9 mouse cellular contexts compared by ENCODE assay signal in the genomic region with DNA sequence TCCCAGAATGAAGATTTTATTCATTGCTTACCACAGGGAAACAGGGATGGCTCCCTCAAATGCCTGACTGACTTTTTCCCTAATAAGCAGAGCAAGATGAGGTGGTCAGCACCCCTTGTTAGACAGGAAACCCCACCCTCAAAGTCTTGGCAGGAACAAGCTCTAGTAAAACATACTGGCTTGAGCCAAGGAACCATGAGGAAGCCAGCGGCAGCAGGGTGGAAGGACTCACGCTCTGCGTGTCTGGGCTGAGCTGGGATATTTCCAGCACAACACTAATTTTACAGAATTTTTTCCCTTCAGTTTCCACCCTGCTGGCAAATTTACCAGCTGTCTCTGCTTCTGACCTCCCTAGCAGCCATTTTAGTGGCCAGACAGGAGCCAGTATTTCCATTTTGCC. TPM values are rescaled to one million over a fixed set of nuclear protein-coding genes. Genes with fewer than 3 reads are reported as not detected.
DNase-seq lines count a peak whose midpoint lies in the region; ATAC-seq and TF ChIP-seq lines count a peak whose summit lies in the region.
"Had no signal": no experiment of that assay in that cellular context is flagged by ENCODE, and none has a peak within 500 bp of the region (broad histone marks: within the 10 kb centered on the region; RNA-seq: fewer than 3 reads in every experiment).

No protein-coding gene starts in this region.

- H3K4me2 ChIP-seq in embryonic facial prominence, embryonic 13.5 days: no peak overlapping the region
- no peak overlapping the region for H3K4me2 ChIP-seq in heart, postnatal 0 days (ENCODE audit: low read depth, low read length)

- no peaks in the 10 kb centered on the region for H3K9me3 ChIP-seq in embryonic facial prominence, embryonic 13.5 days
- no peaks in the 10 kb centered on the region for H3K9me3 ChIP-seq in heart, postnatal 0 days (replicated peaks; ENCODE audit: control insufficient read depth, low read length)

- WGBS in embryonic facial prominence, embryonic 13.5 days: 90% methylated on average over 3 of the region's 3 CpGs
- 54% methylated on average over 3 of the region's 3 CpGs for WGBS in heart, postnatal 0 days
- WGBS in thymus, adult 2 months: 93% methylated on average over 3 of the region's 3 CpGs

- TF ChIP-seq POLR2A in thymus, adult 2 months (IDR thresholded peaks at IDR 0.05; ENCODE audit: control insufficient read depth, extremely low read depth, insufficient read depth, low read length, poor library complexity): no peak

- H3K4me3 ChIP-seq in embryonic facial prominence, embryonic 13.5 days: no peak overlapping the region
- no peak overlapping the region for H3K4me3 ChIP-seq in heart, postnatal 0 days (ENCODE audit: low read depth, low read length)
- H3K4me3 ChIP-seq in thymus, adult 2 months (ENCODE audit: control insufficient read depth, insufficient read depth, low read length): no peak overlapping the region

- DNase-seq in cerebellum, adult 9-11 months: peak; percentile 62
- DNase-seq in heart, postnatal 0 days (ENCODE audit: low spot score): peak; percentile 67
- DNase-seq in lung, postnatal 25 days (ENCODE audit: low spot score): peak; percentile 50
- no peak for DNase-seq in thymus, adult 2 months

- peaks cover 54% of the 10 kb centered on the region for H3K4me1 ChIP-seq in embryonic facial prominence, embryonic 13.5 days
- peaks cover 79% of the 10 kb centered on the region for H3K4me1 ChIP-seq in heart, postnatal 0 days (ENCODE audit: control insufficient read depth, insufficient read depth)
- H3K4me1 ChIP-seq in thymus, adult 2 months (replicated peaks; ENCODE audit: control insufficient read depth, insufficient read depth, low read length): peaks cover 14% of the 10 kb centered on the region

- no peak for TF ChIP-seq CTCF in heart, postnatal 0 days (IDR thresholded peaks at IDR 0.05; ENCODE audit: low read depth)
- no peak for TF ChIP-seq CTCF in thymus, adult 2 months (IDR thresholded peaks at IDR 0.05; ENCODE audit: borderline replicate concordance, control insufficient read depth, extremely low read depth, insufficient read depth, low read length, poor library complexity)

- no peaks in the 10 kb centered on the region for H3K27me3 ChIP-seq in embryonic facial prominence, embryonic 13.5 days
- no peaks in the 10 kb centered on the region for H3K27me3 ChIP-seq in heart, postnatal 0 days (ENCODE audit: control insufficient read depth, insufficient read depth, low read length)
- H3K27me3 ChIP-seq in thymus, adult 2 months (ENCODE audit: control insufficient read depth, insufficient read depth, low read length): no peaks in the 10 kb centered on the region

- H3K36me3 ChIP-seq in embryonic facial prominence, embryonic 13.5 days: peaks cover 49% of the 10 kb centered on the region
- peaks cover 26% of the 10 kb centered on the region; the same call in 1 of the 2 replicates for H3K36me3 ChIP-seq in heart, postnatal 0 days (replicated peaks; ENCODE audit: control insufficient read depth, insufficient read depth, low read length)
- peaks cover 15% of the 10 kb centered on the region for H3K36me3 ChIP-seq in thymus, adult 2 months (ENCODE audit: control insufficient read depth, insufficient read depth, low read length)

- no peak overlapping the region for H3K9ac ChIP-seq in embryonic facial prominence, embryonic 13.5 days
- H3K9ac ChIP-seq in heart, postnatal 0 days (replicated peaks; ENCODE audit: low read depth, low read length): no peak overlapping the region
- H3K9ac ChIP-seq: liver, embryonic 14.5 days had no signal

- no peak for ATAC-seq in cerebellum, adult (ENCODE audit: insufficient number of reproducible peaks, low FRiP score, low TSS enrichment)
- no peak for ATAC-seq in embryonic facial prominence, embryonic 13.5 days (ENCODE audit: insufficient number of reproducible peaks, insufficient read depth, low FRiP score, low TSS enrichment, low read depth)
- ATAC-seq in heart, postnatal 0 days (ENCODE audit: insufficient read depth, low read depth): no peak
- no peak for ATAC-seq in megakaryocyte-erythroid progenitor cell, adult 5-6 weeks (replicated peaks; ENCODE audit: low FRiP score, low TSS enrichment, poor library complexity, severe bottlenecking)
- ATAC-seq in CD4-positive, CD25-positive, alpha-beta regulatory T cell, adult 4 months: no peak

- H3K27ac ChIP-seq in embryonic facial prominence, embryonic 13.5 days: peak overlapping the region; percentile 55
- peak overlapping the region; percentile 90 for H3K27ac ChIP-seq in heart, postnatal 0 days (ENCODE audit: low read depth)
- H3K27ac ChIP-seq in thymus, adult 2 months (ENCODE audit: control insufficient read depth, insufficient read depth, low read length): no peak overlapping the region
- H3K27ac ChIP-seq: liver, embryonic 14.5 days had no signal

- TF ChIP-seq EP300 in heart, postnatal 0 days (IDR thresholded peaks at IDR 0.05; ENCODE audit: low read depth): 0 out of 2 replicates have a peak, but pooled peaks have one; percentile 31

RNA-seq across cellular contexts. Expression of a gene that starts 7.4 kb away (rescaled TPM):
- polyA plus RNA-seq in embryonic facial prominence, embryonic 13.5 days (2015; fragmentation: Nextera tagmentation; extraction: Ambion mirVana): 22.9 and 28.2 TPM in 2 replicates
- 9.5 and 15.3 TPM in 2 replicates for total RNA-seq in heart, postnatal 0 days (2014; rRNA removed; ENCODE audit: low replicate concordance)
- polyA plus RNA-seq in heart, postnatal 0 days (2015; fragmentation: Nextera tagmentation; extraction: Ambion mirVana): 14.0 and 17.3 TPM in 2 replicates
- 16.1 and 21.0 TPM in 2 replicates for total RNA-seq in megakaryocyte-erythroid progenitor cell, adult 5-6 weeks (2014; fragmentation: Nextera tagmentation)
- total RNA-seq in megakaryocyte-erythroid progenitor cell, adult 5-6 weeks (2017): 8.4 and 9.6 TPM in 2 replicates
- polyA plus RNA-seq in thymus, adult 2 months (2012; rRNA removed): 16.2 and 19.6 TPM in 2 replicates
- polyA plus RNA-seq in CD4-positive, CD25-positive, alpha-beta regulatory T cell, adult 4 months (2017; shearing (Covaris generic)): 10 to 100 TPM; 10.6 to 13.4 TPM

RNA-seq across cellular contexts. Expression of a gene that starts 25.4 kb away (rescaled TPM):
- 22.0 and 23.9 TPM in 2 replicates for polyA plus RNA-seq in embryonic facial prominence, embryonic 13.5 days (2015; fragmentation: Nextera tagmentation; extraction: Ambion mirVana)
- total RNA-seq in heart, postnatal 0 days (2014; rRNA removed; ENCODE audit: low replicate concordance): 5.6 and 8.4 TPM in 2 replicates
- polyA plus RNA-seq in heart, postnatal 0 days (2015; fragmentation: Nextera tagmentation; extraction: Ambion mirVana): 2.7 and 3.1 TPM in 2 replicates
- total RNA-seq in megakaryocyte-erythroid progenitor cell, adult 5-6 weeks (2014; fragmentation: Nextera tagmentation): not detected in 2 replicates
- total RNA-seq in megakaryocyte-erythroid progenitor cell, adult 5-6 weeks (2017): not detected in 2 replicates
- 10.6 and 11.4 TPM in 2 replicates for polyA plus RNA-seq in thymus, adult 2 months (2012; rRNA removed)
- under 1 TPM; 0.35 to 0.68 TPM for polyA plus RNA-seq in CD4-positive, CD25-positive, alpha-beta regulatory T cell, adult 4 months (2017; shearing (Covaris generic))

RNA-seq across cellular contexts. Expression of a gene that starts 33.9 kb away (rescaled TPM):
- polyA plus RNA-seq in embryonic facial prominence, embryonic 13.5 days (2015; fragmentation: Nextera tagmentation; extraction: Ambion mirVana): 10.0 and 10.6 TPM in 2 replicates
- 2.7 and 4.6 TPM in 2 replicates for total RNA-seq in heart, postnatal 0 days (2014; rRNA removed; ENCODE audit: low replicate concordance)
- polyA plus RNA-seq in heart, postnatal 0 days (2015; fragmentation: Nextera tagmentation; extraction: Ambion mirVana): 5.0 and 5.1 TPM in 2 replicates
- 27.9 and 29.0 TPM in 2 replicates for total RNA-seq in megakaryocyte-erythroid progenitor cell, adult 5-6 weeks (2014; fragmentation: Nextera tagmentation)
- 8.4 and 9.6 TPM in 2 replicates for total RNA-seq in megakaryocyte-erythroid progenitor cell, adult 5-6 weeks (2017)
- polyA plus RNA-seq in thymus, adult 2 months (2012; rRNA removed): 144 and 156 TPM in 2 replicates
- 10 to 100 TPM; 50.3 to 73.8 TPM for polyA plus RNA-seq in CD4-positive, CD25-positive, alpha-beta regulatory T cell, adult 4 months (2017; shearing (Covaris generic))

RNA-seq across cellular contexts. Expression of a gene that starts 44.1 kb away (rescaled TPM):
- polyA plus RNA-seq in embryonic facial prominence, embryonic 13.5 days (2015; fragmentation: Nextera tagmentation; extraction: Ambion mirVana): 2.5 and 4.0 TPM in 2 replicates
- total RNA-seq in heart, postnatal 0 days (2014; rRNA removed; ENCODE audit: low replicate concordance): 2.8 and 4.6 TPM in 2 replicates
- polyA plus RNA-seq in heart, postnatal 0 days (2015; fragmentation: Nextera tagmentation; extraction: Ambion mirVana): 0.56 and 0.87 TPM in 2 replicates
- 1.2 and 1.5 TPM in 2 replicates for total RNA-seq in megakaryocyte-erythroid progenitor cell, adult 5-6 weeks (2014; fragmentation: Nextera tagmentation)
- 1.1 and 2.5 TPM in 2 replicates for total RNA-seq in megakaryocyte-erythroid progenitor cell, adult 5-6 weeks (2017)
- polyA plus RNA-seq in thymus, adult 2 months (2012; rRNA removed): 6.4 and 9.0 TPM in 2 replicates
- 1 to 10 TPM; 4.5 to 8.1 TPM for polyA plus RNA-seq in CD4-positive, CD25-positive, alpha-beta regulatory T cell, adult 4 months (2017; shearing (Covaris generic))

RNA-seq across cellular contexts. Expression of a gene that starts 51.8 kb away (rescaled TPM):
- 15.2 and 16.9 TPM in 2 replicates for polyA plus RNA-seq in embryonic facial prominence, embryonic 13.5 days (2015; fragmentation: Nextera tagmentation; extraction: Ambion mirVana)
- not detected in 2 replicates for total RNA-seq in heart, postnatal 0 days (2014; rRNA removed; ENCODE audit: low replicate concordance)
- polyA plus RNA-seq in heart, postnatal 0 days (2015; fragmentation: Nextera tagmentation; extraction: Ambion mirVana): 0.25 and 0.47 TPM in 2 replicates
- total RNA-seq in megakaryocyte-erythroid progenitor cell, adult 5-6 weeks (2014; fragmentation: Nextera tagmentation): not detected in 2 replicates
- not detected in 2 replicates for total RNA-seq in megakaryocyte-erythroid progenitor cell, adult 5-6 weeks (2017)
- 10.4 and 13.9 TPM in 2 replicates for polyA plus RNA-seq in thymus, adult 2 months (2012; rRNA removed)
- not detected for polyA plus RNA-seq in CD4-positive, CD25-positive, alpha-beta regulatory T cell, adult 4 months (2017; shearing (Covaris generic))
